9 mouse cellular contexts compared by ENCODE assay signal in the genomic region with DNA sequence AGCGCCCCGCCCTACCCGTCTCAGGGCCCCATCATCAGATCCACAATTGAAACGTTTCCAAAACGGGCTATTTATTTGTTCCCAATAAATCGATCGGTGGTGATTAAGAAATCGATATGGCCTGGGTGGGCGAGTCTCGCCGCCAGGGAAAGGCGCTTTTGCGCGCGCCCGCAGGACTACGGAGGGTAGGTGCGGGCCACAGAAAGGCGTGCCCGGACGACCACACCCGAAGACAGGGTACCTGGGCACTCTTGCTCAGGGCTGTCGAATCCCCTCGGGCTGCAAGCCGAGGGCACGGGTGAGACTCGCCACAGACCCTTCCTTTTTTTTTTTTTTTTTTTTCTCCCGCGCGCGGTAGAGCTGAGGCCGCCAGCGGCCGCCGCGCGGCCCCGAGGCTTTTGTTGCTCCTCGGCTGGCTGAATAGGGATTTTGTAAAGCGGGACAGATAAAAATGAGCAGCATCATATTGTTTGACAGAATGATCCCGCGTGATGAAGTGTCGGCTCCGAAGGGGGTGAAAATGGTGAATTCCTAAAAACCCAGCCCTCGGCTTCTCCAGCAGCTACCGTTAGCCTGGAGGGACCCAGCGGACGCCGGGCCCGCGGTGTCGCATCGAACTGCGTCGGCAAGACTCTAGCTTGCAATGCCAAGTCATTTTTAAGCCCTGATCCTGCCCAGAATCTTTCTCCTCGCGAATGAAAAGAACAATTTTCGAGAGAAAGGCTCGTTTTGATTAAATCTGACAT. TPM values are rescaled to one million over a fixed set of nuclear protein-coding genes. Genes with fewer than 3 reads are reported as not detected.
DNase-seq lines count a peak whose midpoint lies in the region; ATAC-seq and TF ChIP-seq lines count a peak whose summit lies in the region.
"Had no signal": no experiment of that assay in that cellular context is flagged by ENCODE, and none has a peak within 500 bp of the region (broad histone marks: within the 10 kb centered on the region; RNA-seq: fewer than 3 reads in every experiment).

No protein-coding gene starts in this region.

- peaks cover 9% of the 10 kb centered on the region; the same call in 1 of the 2 replicates for H3K4me1 ChIP-seq in kidney, embryonic 14.5 days (ENCODE audit: control insufficient read depth, insufficient read depth, low read length)
- H3K4me1 ChIP-seq in heart, embryonic 14.5 days (ENCODE audit: control insufficient read depth in 2 of 2, insufficient read depth in 2 of 2, low read length in 2 of 2), result peaks cover 2 to 19% of the 10 kb centered on the region in 2 experiments; a peak in 3 of 4 replicates
- H3K4me1 ChIP-seq in liver, postnatal 0 days (ENCODE audit: insufficient read depth), result peaks cover 9% of the 10 kb centered on the region

- WGBS in kidney, embryonic 14.5 days, result under 1% methylated on average over 59 of the region's 59 CpGs
- WGBS in heart, embryonic 14.5 days, result under 1% methylated on average over 58 of the region's 59 CpGs
- WGBS in liver, postnatal 0 days (ENCODE audit: insufficient replicate concordance), result 1% methylated on average over 59 of the region's 59 CpGs

- peak overlapping the region; percentile 15 for H3K4me2 ChIP-seq in kidney, embryonic 14.5 days (replicated peaks; ENCODE audit: low read depth, low read length)
- peak overlapping the region; percentile 64 for H3K4me2 ChIP-seq in heart, embryonic 14.5 days (ENCODE audit: low read length)
- 0 out of 2 replicates have a peak overlapping the region, but pooled peaks have one; percentile 13 for H3K4me2 ChIP-seq in liver, postnatal 0 days (ENCODE audit: low read depth, low read length)

- TF ChIP-seq CTCF in liver, postnatal 0 days (IDR thresholded peaks at IDR 0.05; ENCODE audit: low read depth), result no peak

- H3K36me3 ChIP-seq in kidney, embryonic 14.5 days (ENCODE audit: control insufficient read depth, insufficient read depth, low read length), result no peaks in the 10 kb centered on the region
- no peaks in the 10 kb centered on the region for H3K36me3 ChIP-seq in heart, embryonic 14.5 days (ENCODE audit: control insufficient read depth, insufficient read depth, low read length)
- H3K36me3 ChIP-seq in liver, postnatal 0 days (replicated peaks; ENCODE audit: insufficient read depth, low read length), result no peaks in the 10 kb centered on the region

- DNase-seq in kidney, postnatal 36 days, result no peak
- DNase-seq in liver, postnatal 0 days, result no peak
- DNase-seq in urinary bladder, postnatal 14 days (ENCODE audit: low spot score), result no peak
- DNase-seq in thymus, postnatal 36 days, result no peak

- H3K4me3 ChIP-seq in kidney, embryonic 14.5 days (ENCODE audit: low read length), result peak overlapping the region; percentile 24
- H3K4me3 ChIP-seq in heart, embryonic 14.5 days (ENCODE audit: control insufficient read depth in 1 of 2, insufficient read depth in 1 of 2, low read depth in 1 of 2, low read length in 2 of 2), result peak overlapping the region; percentile 18 to 33
- H3K4me3 ChIP-seq in liver, postnatal 0 days (ENCODE audit: low read depth, low read length), result peak overlapping the region; percentile 7

- no peak overlapping the region for H3K9ac ChIP-seq in kidney, embryonic 14.5 days (ENCODE audit: low read depth, low read length)
- H3K9ac ChIP-seq in heart, embryonic 14.5 days (ENCODE audit: low read length), result no peak overlapping the region
- H3K9ac ChIP-seq in liver, postnatal 0 days (replicated peaks), result no peak overlapping the region

- H3K9me3 ChIP-seq in kidney, embryonic 14.5 days (ENCODE audit: control insufficient read depth, low read length), result no peaks in the 10 kb centered on the region
- no peaks in the 10 kb centered on the region for H3K9me3 ChIP-seq in heart, embryonic 14.5 days (ENCODE audit: control insufficient read depth, low read length)
- no peaks in the 10 kb centered on the region for H3K9me3 ChIP-seq in liver, postnatal 0 days (ENCODE audit: low read length)

- H3K27ac ChIP-seq in kidney, embryonic 14.5 days (ENCODE audit: low read depth, low read length), result no peak overlapping the region
- no peak overlapping the region for H3K27ac ChIP-seq in heart, embryonic 14.5 days (replicated peaks in 1 of 2; ENCODE audit: control insufficient read depth in 1 of 2, insufficient read depth in 1 of 2, low read depth in 2 of 2, low read length in 2 of 2)
- no peak overlapping the region for H3K27ac ChIP-seq in liver, postnatal 0 days (ENCODE audit: low read depth)

- ATAC-seq in kidney, embryonic 14.5 days (ENCODE audit: low FRiP score, low TSS enrichment), result no peak
- ATAC-seq in common myeloid progenitor, adult 5-6 weeks (replicated peaks; ENCODE audit: low read depth, poor library complexity, severe bottlenecking), result peak; percentile 9; the same call in 1 of the 2 replicates
- no peak for ATAC-seq in heart, embryonic 14.5 days (ENCODE audit: insufficient number of reproducible peaks, insufficient read depth, low FRiP score, low read depth)
- ATAC-seq in liver, postnatal 0 days, result no peak
- ATAC-seq in frontal cortex, adult (ENCODE audit: low TSS enrichment), result no peak

- no peak for TF ChIP-seq EP300 in liver, postnatal 0 days (IDR thresholded peaks at IDR 0.05; ENCODE audit: low read depth)

- H3K27me3 ChIP-seq in kidney, embryonic 14.5 days (ENCODE audit: control insufficient read depth, insufficient read depth, low read length), result peaks cover 87% of the 10 kb centered on the region
- H3K27me3 ChIP-seq in heart, embryonic 14.5 days (ENCODE audit: control insufficient read depth, insufficient read depth, low read length), result peaks cover 86% of the 10 kb centered on the region
- H3K27me3 ChIP-seq in liver, postnatal 0 days (ENCODE audit: insufficient read depth, low read length), result peaks cover 81% of the 10 kb centered on the region

RNA-seq across cellular contexts. Expression of gene Foxd3, which starts 5.0 kb away (rescaled TPM):
- polyA plus RNA-seq in kidney, embryonic 14.5 days (2014; fragmentation: Nextera tagmentation; extraction: Ambion mirVana), result not detected in 2 replicates
- total RNA-seq in common myeloid progenitor, adult 5-6 weeks (2017), result not detected in 2 replicates
- polyA plus RNA-seq in heart, embryonic 14.5 days (2014; fragmentation: Nextera tagmentation; extraction: Ambion mirVana), result not detected in 2 replicates
- not detected in 2 replicates for polyA plus RNA-seq in liver, postnatal 0 days (2015; fragmentation: Nextera tagmentation; extraction: Ambion mirVana)
- total RNA-seq: MEL had no signal

Comparison
In these comparisons a context has a peak if more than half of its experiments do, and no peak if none do; other contexts are left out.
1. H3K4me2 ChIP-seq: peak in every context shown above with its lines; median percentile 64 in heart, embryonic 14.5 days; 15 in kidney, embryonic 14.5 days; 13 in liver, postnatal 0 days.